In the genomic region with DNA sequence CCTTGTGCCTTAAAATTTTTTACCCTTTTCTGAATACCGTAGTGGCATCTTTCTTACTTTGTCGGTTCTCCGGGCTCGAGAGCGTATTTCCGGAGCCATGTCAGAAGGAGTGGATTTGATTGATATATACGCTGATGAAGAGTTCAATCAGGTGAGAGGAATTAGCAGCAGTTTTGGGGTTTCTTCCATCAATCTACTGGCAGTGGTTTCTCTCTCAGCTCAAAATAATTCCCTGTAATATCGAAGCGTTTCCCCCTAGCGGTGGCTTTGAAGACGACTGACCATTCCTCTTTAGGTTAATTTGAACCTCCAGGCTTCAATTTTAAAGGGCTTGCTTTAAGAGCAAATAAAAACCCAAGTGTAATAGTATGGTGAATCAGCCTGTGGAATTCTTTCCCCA, we compare ENCODE assay signal across 8 mouse cellular contexts. TPM values are rescaled to one million over a fixed set of nuclear protein-coding genes. Genes with fewer than 3 reads are reported as not detected.
DNase-seq lines count a peak whose midpoint lies in the region; ATAC-seq and TF ChIP-seq lines count a peak whose summit lies in the region.

Sdhaf2 (minus strand) TSS at position 233 of the 400 bp plus-strand sequence.

- no peaks in the 10 kb centered on the region for H3K27me3 ChIP-seq in intestine, postnatal 0 days (replicated peaks; ENCODE audit: control insufficient read depth, insufficient read depth, low read length)
- H3K27me3 ChIP-seq in liver, embryonic 12.5 days (replicated peaks), result no peaks in the 10 kb centered on the region
- no peaks in the 10 kb centered on the region for H3K27me3 ChIP-seq in neural tube, embryonic 13.5 days

- under 1% methylated on average over 11 of the region's 11 CpGs for WGBS in intestine, postnatal 0 days
- 2% methylated on average over 11 of the region's 11 CpGs for WGBS in liver, embryonic 12.5 days (ENCODE audit: insufficient replicate concordance)
- WGBS in neural tube, embryonic 13.5 days, result 1% methylated on average over 11 of the region's 11 CpGs

- H3K9ac ChIP-seq in intestine, postnatal 0 days (ENCODE audit: low read depth, low read length), result peak within 1 kb of the TSS; percentile 99
- H3K9ac ChIP-seq in liver, embryonic 12.5 days, result peak within 1 kb of the TSS; percentile 95
- H3K9ac ChIP-seq in neural tube, embryonic 13.5 days, result peak within 1 kb of the TSS; percentile 99

- H3K27ac ChIP-seq in intestine, postnatal 0 days (ENCODE audit: low read depth, low read length), result peak within 1 kb of the TSS; percentile 100
- H3K27ac ChIP-seq in liver, embryonic 12.5 days, result peak within 1 kb of the TSS; percentile 99
- peak within 1 kb of the TSS; percentile 98 for H3K27ac ChIP-seq in neural tube, embryonic 13.5 days (replicated peaks)

- no peaks in the 10 kb centered on the region for H3K36me3 ChIP-seq in intestine, postnatal 0 days (ENCODE audit: control insufficient read depth, insufficient read depth)
- peaks cover 38% of the 10 kb centered on the region for H3K36me3 ChIP-seq in liver, embryonic 12.5 days
- H3K36me3 ChIP-seq in neural tube, embryonic 13.5 days, result peaks cover 19% of the 10 kb centered on the region

- TF ChIP-seq CTCF in intestine, postnatal 0 days (IDR thresholded peaks at IDR 0.05; ENCODE audit: low read depth), result peak; percentile 71

- H3K9me3 ChIP-seq in intestine, postnatal 0 days (ENCODE audit: control insufficient read depth), result no peaks in the 10 kb centered on the region
- no peaks in the 10 kb centered on the region for H3K9me3 ChIP-seq in liver, embryonic 12.5 days (replicated peaks)
- H3K9me3 ChIP-seq in neural tube, embryonic 13.5 days, result no peaks in the 10 kb centered on the region

- peak within 1 kb of the TSS; percentile 72 for H3K4me2 ChIP-seq in intestine, postnatal 0 days (replicated peaks; ENCODE audit: low read depth)
- H3K4me2 ChIP-seq in liver, embryonic 12.5 days, result peak within 1 kb of the TSS; percentile 81
- peak within 1 kb of the TSS; percentile 75 for H3K4me2 ChIP-seq in neural tube, embryonic 13.5 days

- peak within 1 kb of the TSS; percentile 91 for H3K4me3 ChIP-seq in intestine, postnatal 0 days (ENCODE audit: low read depth, low read length)
- H3K4me3 ChIP-seq in liver, embryonic 12.5 days, result peak within 1 kb of the TSS; percentile 77
- H3K4me3 ChIP-seq in neural tube, embryonic 13.5 days, result peak within 1 kb of the TSS; percentile 98

- peaks cover 7% of the 10 kb centered on the region for H3K4me1 ChIP-seq in intestine, postnatal 0 days (replicated peaks; ENCODE audit: control insufficient read depth, insufficient read depth, low read length)
- H3K4me1 ChIP-seq in liver, embryonic 12.5 days, result peaks cover 54% of the 10 kb centered on the region
- H3K4me1 ChIP-seq in neural tube, embryonic 13.5 days (replicated peaks), result peaks cover 38% of the 10 kb centered on the region

- ATAC-seq in CD4-positive, CD25-positive, alpha-beta regulatory T cell, adult 4 months, result peak; percentile 27
- no peak for ATAC-seq in intestine, postnatal 0 days
- ATAC-seq in liver, embryonic 12.5 days, result no peak
- peak; percentile 29; the same call in 1 of the 2 replicates for ATAC-seq in neural tube, embryonic 13.5 days (ENCODE audit: low read depth)

- peak; percentile 71 for DNase-seq in Muller cell, postnatal 12 days (ENCODE audit: inconsistent ontology term)
- peak; percentile 84 for DNase-seq in embryo, embryonic 10.5 days (ENCODE audit: low spot score)
- DNase-seq in gastrocnemius, postnatal 4 days (ENCODE audit: low spot score in 2 of 2), result peak in 1 of 2 experiments; percentile 38
- no peak for DNase-seq in thymus, postnatal 10 days (ENCODE audit: low spot score in 2 of 2)

RNA-seq across cellular contexts. Expression of gene Sdhaf2, which starts in this region (rescaled TPM):
- polyA plus RNA-seq in CD4-positive, CD25-positive, alpha-beta regulatory T cell, adult 4 months (2017; shearing (Covaris generic)), result 100 to 1,000 TPM in 1 of 2 experiments, 10 to 100 TPM in 1; 92.6 to 104 TPM
- 10 to 100 TPM; 41.1 to 41.7 TPM for total RNA-seq in gastrocnemius, postnatal 4 days (2021)
- polyA plus RNA-seq in intestine, postnatal 0 days (2015; fragmentation: Nextera tagmentation; extraction: Ambion mirVana), result 42.5 and 46.3 TPM in 2 replicates
- polyA plus RNA-seq in liver, embryonic 12.5 days (2016; fragmentation: Nextera tagmentation; extraction: Ambion mirVana), result 38.0 and 40.8 TPM in 2 replicates
- 72.1 and 77.0 TPM in 2 replicates for polyA plus RNA-seq in neural tube, embryonic 13.5 days (2015; fragmentation: Nextera tagmentation; extraction: Ambion mirVana)

Comparison
In these comparisons a context has a peak if more than half of its experiments do, and no peak if none do; other contexts are left out.
1. ATAC-seq: peak in CD4-positive, CD25-positive, alpha-beta regulatory T cell, adult 4 months (single experiment) and neural tube, embryonic 13.5 days (single experiment); none in intestine, postnatal 0 days (single experiment) and liver, embryonic 12.5 days (single experiment).
2. DNase-seq: peak in Muller cell, postnatal 12 days (single experiment) and embryo, embryonic 10.5 days (single experiment); none in thymus, postnatal 10 days (0 of 2).
3. Peak in every context shown above with its lines, with median percentiles within 50 percentile points of each other: H3K27ac ChIP-seq, H3K4me2 ChIP-seq, H3K4me3 ChIP-seq and H3K9ac ChIP-seq.